24 mouse cellular contexts compared by ENCODE assay signal in genomic region chr2:75564809-75565208, GRCm38 (mm10).
DNase-seq lines count a peak whose midpoint lies in the region; ATAC-seq and TF ChIP-seq lines count a peak whose summit lies in the region.
"Had no signal": no experiment of that assay in that cellular context is flagged by ENCODE, and none has a peak within 500 bp of the region (broad histone marks: within the 10 kb centered on the region; RNA-seq: fewer than 3 reads in every experiment).

No protein-coding gene starts in this region.

- no peaks in the 10 kb centered on the region for H3K27me3 ChIP-seq in liver, adult 2 months (ENCODE audit: control insufficient read depth, insufficient read depth, low read length)
- H3K27me3 ChIP-seq in liver, postnatal 0 days (ENCODE audit: insufficient read depth, low read length) = no peaks in the 10 kb centered on the region
- H3K27me3 ChIP-seq: embryonic facial prominence, embryonic 13.5 days; embryonic facial prominence, embryonic 15.5 days; forebrain, embryonic 12.5 days had no signal

- TF ChIP-seq CTCF in liver, adult 2 months (IDR thresholded peaks at IDR 0.05; ENCODE audit: low read depth, low read length) = no peak
- no peak for TF ChIP-seq CTCF in liver, postnatal 0 days (IDR thresholded peaks at IDR 0.05; ENCODE audit: low read depth)
- no peak for TF ChIP-seq CTCF in lung, adult 2 months (IDR thresholded peaks at IDR 0.05; ENCODE audit: insufficient read depth, low read length)

- no peaks in the 10 kb centered on the region for H3K9me3 ChIP-seq in liver, postnatal 0 days (ENCODE audit: low read length)
- H3K9me3 ChIP-seq: embryonic facial prominence, embryonic 13.5 days; embryonic facial prominence, embryonic 15.5 days; forebrain, embryonic 10.5 days; forebrain, embryonic 12.5 days had no signal

- H3K4me2 ChIP-seq in liver, postnatal 0 days (ENCODE audit: low read depth, low read length) = no peak overlapping the region
- H3K4me2 ChIP-seq: embryonic facial prominence, embryonic 13.5 days; embryonic facial prominence, embryonic 15.5 days; forebrain, embryonic 12.5 days had no signal

- H3K27ac ChIP-seq in liver, adult 2 months (replicated peaks; ENCODE audit: insufficient read depth, low read depth, low read length) = no peak overlapping the region
- no peak overlapping the region for H3K27ac ChIP-seq in liver, postnatal 0 days (ENCODE audit: low read depth)
- H3K27ac ChIP-seq: embryonic facial prominence, embryonic 13.5 days; embryonic facial prominence, embryonic 15.5 days; forebrain, embryonic 10.5 days; forebrain, embryonic 12.5 days had no signal

- TF ChIP-seq POLR2A in liver, adult 2 months (IDR thresholded peaks at IDR 0.05; ENCODE audit: extremely low read depth, insufficient read depth, low read length) = no peak
- no peak for TF ChIP-seq POLR2A in lung, adult 2 months (IDR thresholded peaks at IDR 0.05; ENCODE audit: borderline replicate concordance, extremely low read depth, low read depth, low read length)

- no peak for ATAC-seq in liver, postnatal 0 days
- no peak for ATAC-seq in megakaryocyte-erythroid progenitor cell, adult 5-6 weeks (replicated peaks; ENCODE audit: low FRiP score, low TSS enrichment, poor library complexity, severe bottlenecking)
- ATAC-seq: forebrain, embryonic 14.5 days; forebrain, embryonic 16.5 days had no signal

- no peak for TF ChIP-seq EP300 in liver, postnatal 0 days (IDR thresholded peaks at IDR 0.05; ENCODE audit: low read depth)

- no peak overlapping the region for H3K4me3 ChIP-seq in liver, adult 2 months (ENCODE audit: insufficient read depth, low read depth, low read length)
- H3K4me3 ChIP-seq in liver, postnatal 0 days (ENCODE audit: low read depth, low read length) = no peak overlapping the region
- H3K4me3 ChIP-seq in lung, adult 2 months (replicated peaks; ENCODE audit: extremely low read depth, low read depth, low read length) = no peak overlapping the region
- H3K4me3 ChIP-seq: embryonic facial prominence, embryonic 13.5 days; embryonic facial prominence, embryonic 15.5 days; erythroblast, embryonic 14.5 days; forebrain, embryonic 10.5 days; forebrain, embryonic 12.5 days had no signal

- peak; percentile 76 for DNase-seq in liver, adult 2 months (ENCODE audit: extremely low read depth, low read depth, low spot score)
- DNase-seq in liver, postnatal 0 days = no peak
- peak; percentile 9 for DNase-seq in lung, postnatal 10 days
- no peak for DNase-seq in lung, adult 2 months
- peak; percentile 45 for DNase-seq in gonadal fat pad, adult 2 months (ENCODE audit: low read depth)
- peak; percentile 49 for DNase-seq in retina, embryonic 14.5 days (ENCODE audit: low spot score)
- DNase-seq in adrenal gland, adult (ENCODE audit: inconsistent age in 2 of 2, low spot score in 1 of 2) = no peak
- DNase-seq: adrenal gland, adult 8-10 months; adrenal gland, postnatal 25 days; cerebellum, adult 11 months; cerebellum, adult 18-20 months; cerebellum, adult 8-10 months; cerebellum, adult 9-11 months; cerebellum, postnatal 14 days; cerebellum, postnatal 36 days; embryo, embryonic 11 days had no signal

- no peak overlapping the region for H3K9ac ChIP-seq in liver, adult 2 months (ENCODE audit: low read depth, low read length)
- H3K9ac ChIP-seq in liver, postnatal 0 days (replicated peaks) = no peak overlapping the region
- H3K9ac ChIP-seq: embryonic facial prominence, embryonic 13.5 days; embryonic facial prominence, embryonic 15.5 days; forebrain, embryonic 12.5 days had no signal

- H3K4me1 ChIP-seq in liver, adult 2 months (ENCODE audit: control insufficient read depth, insufficient read depth, low read length) = peaks cover 4% of the 10 kb centered on the region; the same call in 1 of the 2 replicates
- peaks cover 9% of the 10 kb centered on the region; the same call in 1 of the 2 replicates for H3K4me1 ChIP-seq in liver, postnatal 0 days (ENCODE audit: insufficient read depth)
- H3K4me1 ChIP-seq in lung, adult 2 months (ENCODE audit: control insufficient read depth, insufficient read depth, low read length) = no peaks in the 10 kb centered on the region
- H3K4me1 ChIP-seq: embryonic facial prominence, embryonic 13.5 days; embryonic facial prominence, embryonic 15.5 days; forebrain, embryonic 12.5 days had no signal

- H3K36me3 ChIP-seq in liver, adult 2 months (ENCODE audit: control insufficient read depth, insufficient read depth, low read length) = no peaks in the 10 kb centered on the region
- H3K36me3 ChIP-seq in liver, postnatal 0 days (replicated peaks; ENCODE audit: insufficient read depth, low read length) = no peaks in the 10 kb centered on the region
- H3K36me3 ChIP-seq: embryonic facial prominence, embryonic 13.5 days; embryonic facial prominence, embryonic 15.5 days; forebrain, embryonic 10.5 days; forebrain, embryonic 12.5 days had no signal

- 47% methylated on average over 5 of the region's 5 CpGs for WGBS in liver, adult 2 months
- WGBS in liver, postnatal 0 days (ENCODE audit: insufficient replicate concordance) = 58% methylated on average over 5 of the region's 5 CpGs
- 63% methylated on average over 5 of the region's 5 CpGs for WGBS in lung, adult 2 months

- H3K79me2 ChIP-seq in liver, adult 2 months (ENCODE audit: control insufficient read depth, insufficient read depth, low read length) = no peaks in the 10 kb centered on the region

Comparison
In these comparisons a context has a peak if more than half of its experiments do, and no peak if none do; other contexts are left out.
1. DNase-seq: peak in liver, adult 2 months (single experiment), lung, postnatal 10 days (single experiment), gonadal fat pad, adult 2 months (single experiment) and retina, embryonic 14.5 days (single experiment); none in liver, postnatal 0 days (single experiment), lung, adult 2 months (single experiment) and adrenal gland, adult (0 of 2).